Mouse (Mus musculus) testis, adult 2 months (tissue): ENCODE results near the gene Ms4a14. TPM values are rescaled to one million over a fixed set of nuclear protein-coding genes. Genes with fewer than 3 reads are reported as not detected.

ENCODE experiments used
- H3K27ac ChIP-seq: fragments of 200-500 bp; 2 replicates; pipeline ENCODE4 v1.5.1; 2012; ENCODE audit warnings: low read depth, low read length; ENCODE audit not compliant: control insufficient read depth, insufficient read depth
- H3K27me3 ChIP-seq: fragments of 200-500 bp; 2 replicates; pipeline ENCODE4 v1.6.1; 2012; ENCODE audit warnings: mild to moderate bottlenecking, low read length, moderate library complexity; ENCODE audit not compliant: control insufficient read depth, insufficient read depth
- H3K36me3 ChIP-seq: fragments of 200-500 bp; 2 replicates; pipeline ENCODE4 v1.6.1; 2012; ENCODE audit warnings: mild to moderate bottlenecking, low read length; ENCODE audit not compliant: control insufficient read depth, insufficient read depth
- H3K4me1 ChIP-seq: fragments of 200-500 bp; 2 replicates; pipeline ENCODE4 v1.6.1; 2012; ENCODE audit warnings: low read length; ENCODE audit not compliant: control insufficient read depth, insufficient read depth
- H3K4me3 ChIP-seq: fragments of 200-500 bp; 2 replicates; pipeline ENCODE4 v1.5.1; 2012; ENCODE audit warnings: low read depth, mild to moderate bottlenecking, low read length, moderate library complexity, mixed read lengths; ENCODE audit not compliant: control insufficient read depth
- CTCF ChIP-seq: fragments of 200-500 bp; IDR thresholded peaks from 2 replicates; pipeline ENCODE4 v1.5.1; 2012; ENCODE audit warnings: low read depth, mild to moderate bottlenecking, inconsistent platforms, low read length, moderate library complexity; ENCODE audit not compliant: control insufficient read depth, insufficient read depth, insufficient replicate concordance
- POLR2A ChIP-seq: fragments of 200-500 bp; IDR thresholded peaks from 2 replicates; pipeline ENCODE4 v1.6.1; 2012; ENCODE audit warnings: low read depth, mild to moderate bottlenecking, inconsistent platforms, low read length, moderate library complexity; ENCODE audit not compliant: control insufficient read depth
- polyA plus RNA-seq: library from polyadenylated mRNA; depleted of rRNA; stranded (reverse); fragments of >200 nt; gene quantifications from 2 replicates; pipeline ENCODE4 v1.2.3, GENCODE M21; 2012; rRNA removed

Ms4a14 gene
- polyA plus RNA-seq, 1 experiment, result 184 TPM

- Histone ChIP-seq H3K4me1 (no peaks in the 10 kb centered on the region), H3K36me3 (no peaks in the 10 kb centered on the region), H3K4me3 (no peak overlapping the region), H3K27me3 (no peaks in the 10 kb centered on the region), H3K27ac (no peak overlapping the region)
- TF ChIP-seq CTCF, result no peak
- no peak for TF ChIP-seq POLR2A
Measured at GRCm38 (mm10) chr19:11261522-11261921, 52.7 kb downstream of the Ms4a14 start.

Other genes with a start within 250 kb of the Ms4a14 start
- gene Ms4a8a, start 233.4 kb downstream of the Ms4a14 start, polyA plus RNA-seq, result 0.28 and 0.45 TPM in 2 replicates
- 408 and 421 TPM in 2 replicates for gene 1700017D01Rik, start 183.6 kb downstream of the Ms4a14 start, polyA plus RNA-seq
- gene 1700025F22Rik, start 149.1 kb downstream of the Ms4a14 start, polyA plus RNA-seq, result 57.2 and 77.8 TPM in 2 replicates
- 103 and 113 TPM in 2 replicates for gene Ms4a13, start 117.7 kb downstream of the Ms4a14 start, polyA plus RNA-seq
- gene Ms4a12, start 82.0 kb downstream of the Ms4a14 start, polyA plus RNA-seq, result not detected in 2 replicates
- 0.05 and 0.09 TPM in 2 replicates for gene Ms4a1, start 48.2 kb downstream of the Ms4a14 start, polyA plus RNA-seq
- 130 and 181 TPM in 2 replicates for gene Ms4a5, start 30.6 kb downstream of the Ms4a14 start, polyA plus RNA-seq
- gene Ms4a7, start 21.7 kb upstream of the Ms4a14 start, polyA plus RNA-seq, result 0.40 and 0.69 TPM in 2 replicates
- 0.48 TPM in 1 of 2 replicates, not detected in the other for gene Ms4a4a, start 61.1 kb upstream of the Ms4a14 start, polyA plus RNA-seq
- gene Ms4a4c, start 90.3 kb upstream of the Ms4a14 start, polyA plus RNA-seq, result 0.26 TPM in 1 of 2 replicates, not detected in the other
- gene Ms4a4b, start 129.1 kb upstream of the Ms4a14 start, polyA plus RNA-seq, result 1.9 TPM in 2 replicates
- 1.1 and 2.3 TPM in 2 replicates for gene Ms4a6c, start 154.9 kb upstream of the Ms4a14 start, polyA plus RNA-seq
- 1.9 and 3.8 TPM in 2 replicates for gene Gm8369, start 171.5 kb upstream of the Ms4a14 start, polyA plus RNA-seq
- gene Ms4a6b, start 202.1 kb upstream of the Ms4a14 start, polyA plus RNA-seq, result 1.2 and 1.6 TPM in 2 replicates
- 1.8 and 2.3 TPM in 2 replicates for gene Ms4a4d, start 222.3 kb upstream of the Ms4a14 start, polyA plus RNA-seq